Mouse (Mus musculus): ENCODE results near the gene Pla2g4c.
"Not testable (repeated sequence)": the region's sequence is repeated elsewhere in the genome, so short reads cannot be mapped to it uniquely, and the experiment has no call there.

Pla2g4c gene

DNA sequence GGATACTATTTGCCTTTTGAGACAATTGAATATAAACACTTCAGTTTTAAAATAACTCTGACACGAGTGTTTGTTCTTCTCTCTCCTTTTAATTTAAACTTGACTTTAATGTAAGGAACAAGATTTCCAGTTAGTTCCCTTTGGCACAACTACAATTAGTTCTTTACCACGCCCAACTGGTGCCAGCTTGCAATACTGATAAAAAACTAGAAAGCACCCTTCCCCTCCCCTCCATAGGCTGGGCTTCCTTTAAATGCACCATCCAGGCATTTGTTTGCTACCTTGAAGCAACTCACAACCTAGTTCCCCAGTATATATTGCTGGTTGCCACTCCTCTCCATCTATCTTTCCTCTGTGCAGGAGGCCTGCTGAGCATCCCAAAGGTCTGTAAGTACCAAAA, at the start of gene Pla2g4c:
Gene Pla2g4c (plus strand): TSS at position 340 of the 400 bp plus-strand sequence.
- no peak for DNase-seq (ENCODE audit: low spot score in 2 of 2)

DNA sequence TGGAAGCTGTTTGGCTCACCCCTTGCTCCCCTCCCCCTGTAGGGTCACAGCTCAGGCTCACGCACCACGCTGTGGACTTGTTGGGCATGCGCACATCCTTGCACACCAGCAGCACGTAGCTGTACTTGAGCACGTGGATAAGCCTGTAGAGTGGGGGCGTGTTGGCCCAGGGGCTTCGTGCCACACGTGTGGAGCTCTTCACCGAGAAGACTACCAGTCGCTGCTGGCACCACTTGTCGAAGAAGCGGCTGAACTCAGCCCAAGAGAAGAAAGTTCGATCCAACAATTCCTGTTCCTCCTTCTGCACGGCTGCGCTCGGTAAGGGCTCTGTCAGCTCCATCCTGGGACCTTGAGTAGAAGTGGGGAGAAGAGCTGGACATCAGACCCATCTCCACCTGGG, 47.4 kb upstream of the Pla2g4c start, which contains the start of gene Lig1:
Gene Lig1 (plus strand): TSS at position 203 of the 400 bp plus-strand sequence.
- DNase-seq (ENCODE audit: low spot score in 2 of 2) = no peak

DNA sequence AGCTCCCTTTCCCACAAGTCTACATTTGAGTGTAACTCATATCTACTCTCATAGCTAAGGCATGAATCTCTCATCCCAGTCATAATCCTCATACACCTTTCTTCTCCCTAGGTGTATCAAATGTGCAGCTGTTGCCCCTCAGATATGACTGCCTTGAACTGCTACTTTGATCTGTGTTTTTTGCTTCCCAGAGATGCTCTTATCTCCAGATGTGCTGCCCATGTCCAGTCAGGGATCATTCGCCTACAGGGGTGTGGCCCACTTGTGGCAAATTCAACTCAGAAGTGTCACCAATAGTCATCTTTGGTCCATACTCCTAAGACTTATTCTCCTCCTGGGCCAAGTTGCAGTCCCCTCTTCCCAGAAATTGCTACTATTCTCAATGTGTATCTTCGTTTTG, 46.6 kb upstream of the Pla2g4c start:
- DNase-seq (ENCODE audit: low spot score in 2 of 2) = no peak

DNA sequence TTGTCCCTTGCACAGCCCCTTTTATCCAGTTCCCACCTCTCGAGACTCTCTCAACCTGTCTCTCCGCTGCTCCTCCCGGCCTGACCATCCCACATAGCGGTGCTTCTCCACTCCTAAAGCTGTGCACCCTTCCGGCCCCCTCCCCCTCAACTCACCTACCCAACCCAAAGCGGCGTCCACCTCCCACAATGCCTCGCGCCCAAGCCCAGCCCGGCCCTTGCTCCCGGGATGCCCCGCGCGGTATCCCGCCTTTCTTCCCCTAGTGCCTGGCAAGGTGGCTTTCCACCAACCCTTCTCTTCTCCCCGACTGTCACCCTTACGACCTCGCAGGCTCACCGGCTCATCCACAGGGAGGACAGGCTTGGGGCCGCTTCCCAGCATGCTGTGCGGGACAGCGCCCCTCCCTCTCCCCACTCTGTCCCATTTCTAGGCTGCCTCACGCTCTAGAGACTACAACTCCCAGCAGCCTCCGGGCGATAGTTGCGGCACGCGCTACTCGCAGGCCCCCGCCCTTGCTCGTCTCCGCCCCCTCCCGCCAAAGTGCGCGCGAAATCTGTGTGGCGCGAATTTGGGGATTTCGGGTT, 46.1 kb upstream of the Pla2g4c start, which contains the start of gene Zswim9:
Gene Zswim9 (minus strand): TSS at position 414 of the 584 bp plus-strand sequence.
- peak; percentile 87 to 90 for DNase-seq (ENCODE audit: low spot score in 2 of 2)

DNA sequence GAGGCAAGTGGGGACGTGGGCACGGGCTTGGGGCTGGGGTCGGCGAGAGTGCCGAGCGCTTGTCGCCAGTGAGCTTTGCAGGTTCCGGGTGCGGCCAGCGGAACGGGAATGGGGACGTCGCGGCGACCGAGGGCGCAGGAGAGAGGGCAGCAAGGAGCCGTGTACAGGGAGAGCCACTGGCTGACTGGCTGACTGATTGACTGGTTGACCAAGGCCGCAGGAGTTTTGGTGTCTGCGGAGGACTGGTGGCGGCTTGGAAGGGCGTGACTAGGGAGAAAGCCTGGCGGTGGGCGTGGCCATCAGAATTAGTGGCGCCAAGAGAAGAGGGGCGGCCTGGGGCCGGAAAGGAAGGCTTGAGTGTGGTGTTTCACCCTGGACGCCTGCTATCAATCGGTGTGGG, 45.5 kb upstream of the Pla2g4c start:
- not testable (repeated sequence) for DNase-seq (ENCODE audit: low spot score in 2 of 2)

DNA sequence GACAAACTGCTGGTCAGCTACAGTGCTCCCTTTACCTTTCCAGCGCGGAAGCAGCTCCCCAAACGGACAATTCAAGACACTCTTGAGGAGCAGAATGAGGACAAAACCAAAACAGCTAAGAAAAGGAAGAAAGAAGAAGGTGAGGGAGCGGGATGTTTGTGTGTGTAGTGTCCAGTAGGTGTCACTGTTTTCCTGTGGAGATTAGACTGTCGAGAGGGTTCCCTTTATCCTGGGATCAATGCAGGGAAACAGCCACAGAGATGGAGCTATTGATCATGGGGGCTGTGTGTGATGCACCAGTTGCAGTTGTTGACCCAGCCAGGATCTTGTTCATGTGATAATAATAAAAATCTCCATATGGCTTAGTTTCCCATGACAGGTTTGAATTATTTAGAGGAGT, 35.8 kb upstream of the Pla2g4c start:
- DNase-seq (ENCODE audit: low spot score in 2 of 2) = no peak

DNA sequence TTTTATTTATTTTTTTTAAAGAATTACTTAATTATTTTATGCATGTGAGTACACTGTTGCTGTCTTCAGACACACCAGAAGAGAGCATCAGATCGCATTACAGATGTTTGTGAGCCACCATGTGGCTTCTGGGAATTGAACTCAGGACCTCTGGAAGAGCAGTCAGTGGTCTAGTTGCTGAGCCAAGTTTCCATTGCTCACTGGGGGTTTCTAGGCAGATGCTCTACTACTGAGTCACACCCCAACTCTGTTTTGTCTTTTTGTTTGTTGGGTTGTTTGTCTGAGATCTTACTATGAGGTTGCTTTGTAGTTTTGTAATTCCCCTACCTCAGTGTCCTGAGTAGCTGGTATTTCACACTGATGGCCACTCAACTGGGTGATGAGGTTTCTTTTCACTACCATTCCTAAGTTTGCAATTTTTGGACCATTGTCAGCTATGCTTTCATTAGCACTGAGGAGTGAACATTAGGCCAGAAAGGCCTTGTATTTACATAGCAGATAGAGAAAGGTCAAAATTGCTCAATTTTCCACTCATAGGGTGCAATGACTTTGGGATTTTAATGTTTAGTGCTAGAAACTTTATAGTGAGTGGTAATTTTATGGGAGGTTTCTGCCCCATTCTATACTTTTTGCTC, 34.3 kb upstream of the Pla2g4c start:
- DNase-seq (ENCODE audit: low spot score in 2 of 2) = no peak

DNA sequence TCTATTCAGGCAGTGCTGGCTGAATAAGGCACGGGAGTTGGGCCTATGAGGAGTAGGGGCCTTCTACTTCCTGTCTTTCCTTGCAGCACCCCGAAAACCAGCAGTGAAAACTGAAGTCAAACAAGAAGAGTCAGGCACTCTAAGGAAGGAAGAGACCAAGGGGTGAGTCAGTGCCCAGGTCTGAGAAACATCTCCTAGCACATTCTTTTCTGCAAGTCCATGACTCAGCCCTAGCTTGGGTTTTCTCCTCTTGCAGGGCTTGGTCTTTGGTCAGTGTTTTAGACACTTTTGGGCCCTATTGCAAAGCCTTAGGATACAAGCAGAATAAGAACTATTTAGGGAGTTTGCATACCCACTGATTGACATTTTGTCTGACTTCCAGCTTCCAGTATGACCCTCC, 33.1 kb upstream of the Pla2g4c start:
- DNase-seq (ENCODE audit: low spot score in 2 of 2) = no peak

DNA sequence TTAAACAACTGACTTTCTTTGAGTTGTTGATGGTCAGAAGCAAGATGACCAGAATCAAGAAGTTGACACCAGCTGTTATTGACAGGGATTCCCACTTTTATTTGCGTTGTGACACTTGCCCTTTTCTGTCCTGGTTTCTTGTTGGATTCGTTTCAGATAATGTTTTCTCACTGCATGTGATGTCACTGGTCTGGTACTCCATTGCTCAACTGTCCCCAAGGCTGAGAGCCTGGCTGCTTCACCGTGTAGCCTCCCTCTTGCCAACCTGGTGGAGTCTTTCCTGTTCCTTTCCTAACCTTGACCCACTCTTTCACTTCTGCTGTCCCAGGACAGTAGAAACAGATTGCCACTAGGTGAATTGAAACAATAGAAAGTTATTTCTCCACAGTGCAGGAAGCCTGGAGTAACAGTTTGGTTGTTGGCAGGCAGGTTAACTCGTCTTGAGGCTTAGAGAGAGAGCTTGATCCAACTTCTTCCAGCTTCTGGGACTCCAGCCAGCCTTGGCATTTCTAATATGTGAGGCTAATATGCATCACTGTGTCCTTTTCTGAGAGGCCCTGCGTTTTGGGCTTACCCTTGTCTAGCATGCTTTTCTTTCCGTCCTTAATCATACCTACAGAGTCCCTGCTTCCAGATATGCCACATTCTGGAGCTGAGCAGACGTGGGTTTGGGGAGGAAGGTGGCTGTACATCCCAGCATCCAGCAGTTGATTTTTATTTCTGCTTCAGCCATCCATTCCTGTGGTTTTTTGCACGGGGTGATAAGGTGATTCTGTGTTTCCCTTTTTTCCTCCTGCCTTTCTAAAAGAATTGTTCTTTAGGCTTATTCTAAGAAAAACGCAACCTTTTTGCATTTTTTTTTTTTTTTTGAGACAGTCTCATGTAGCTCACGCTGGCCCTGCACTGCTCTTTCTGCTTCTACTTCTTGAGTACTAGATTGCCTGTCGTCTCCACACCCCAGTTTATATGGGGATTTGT, 30.3 kb upstream of the Pla2g4c start:
- DNase-seq (ENCODE audit: low spot score in 2 of 2) = no peak

DNA sequence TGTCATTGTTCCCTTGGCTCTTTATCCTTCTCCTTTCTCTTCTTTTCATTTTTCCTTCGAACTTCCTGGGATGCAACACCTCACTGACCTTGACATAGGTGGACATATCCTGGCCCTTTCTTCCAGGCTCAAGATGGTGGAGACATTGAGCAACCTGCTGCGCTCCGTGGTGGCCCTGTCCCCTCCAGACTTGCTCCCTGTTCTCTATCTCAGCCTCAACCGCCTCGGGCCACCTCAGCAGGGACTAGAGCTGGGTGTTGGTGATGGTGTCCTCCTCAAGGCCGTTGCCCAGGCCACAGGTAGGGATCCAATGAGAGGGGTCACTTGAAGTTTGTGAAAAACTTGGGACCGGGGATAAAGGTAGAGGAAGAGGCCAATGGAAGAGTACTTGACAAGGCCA, 29.2 kb upstream of the Pla2g4c start:
- no peak for DNase-seq (ENCODE audit: low spot score in 2 of 2)

DNA sequence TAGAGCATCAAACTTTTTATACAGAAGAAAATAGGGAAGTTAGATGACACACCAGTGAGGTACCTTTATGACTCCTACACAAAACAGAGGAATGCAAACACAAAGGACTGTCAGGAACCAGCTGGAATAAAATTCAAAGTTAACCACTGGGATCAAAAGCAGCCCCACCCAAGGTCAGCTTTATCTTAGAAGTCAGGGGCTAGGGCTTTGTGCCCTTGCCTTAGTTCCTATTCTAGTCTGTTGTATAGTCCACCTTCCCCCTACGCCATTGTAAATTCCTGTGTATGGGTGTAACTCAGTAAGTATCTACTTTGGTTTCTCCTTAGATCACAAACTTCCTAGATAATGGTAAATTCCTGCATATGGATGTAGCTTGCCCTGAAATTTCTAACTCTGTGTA, 26.8 kb upstream of the Pla2g4c start:
- DNase-seq (ENCODE audit: low spot score in 2 of 2) = no peak

DNA sequence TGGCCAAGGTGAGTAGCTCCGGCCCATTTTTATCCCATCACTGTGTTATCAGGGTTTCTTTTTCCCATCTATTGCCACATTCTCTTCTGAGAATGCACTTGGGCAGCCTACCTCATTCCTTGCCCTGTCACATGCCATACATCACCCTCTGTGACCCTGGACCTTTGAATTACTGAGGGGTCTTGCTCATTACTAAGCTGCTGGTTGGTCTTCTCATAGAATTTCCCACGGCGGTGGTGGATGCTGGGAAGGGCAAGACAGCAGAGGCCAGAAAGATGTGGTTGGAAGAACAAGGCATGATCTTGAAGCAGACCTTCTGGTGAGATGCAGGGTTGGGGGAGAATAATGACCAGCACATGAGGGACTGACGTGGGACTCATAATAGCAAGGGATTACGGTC, 25.6 kb upstream of the Pla2g4c start:
- no peak for DNase-seq (ENCODE audit: low spot score in 2 of 2)

DNA sequence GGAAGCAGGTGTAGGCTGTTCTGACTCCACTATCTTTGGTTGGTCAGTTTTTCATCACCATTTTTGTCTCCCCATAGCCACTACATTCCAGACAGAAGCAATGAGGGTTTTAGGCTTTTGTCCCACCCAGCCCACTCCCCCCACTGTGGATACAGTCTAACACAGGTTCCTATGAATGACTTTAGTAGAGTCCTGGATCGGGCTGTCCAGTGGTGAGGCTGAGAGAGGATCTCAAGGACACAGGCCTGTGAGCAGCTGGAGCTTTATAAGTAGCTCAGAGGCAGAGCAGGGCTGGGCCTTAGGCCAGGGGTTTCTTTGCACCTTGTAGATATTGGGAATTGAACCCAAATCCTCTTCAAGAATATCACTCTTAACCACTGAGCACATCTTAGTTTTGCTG, 22.8 kb upstream of the Pla2g4c start:
- peak in 1 of 2 experiments; percentile 53 for DNase-seq (ENCODE audit: low spot score in 2 of 2)

DNA sequence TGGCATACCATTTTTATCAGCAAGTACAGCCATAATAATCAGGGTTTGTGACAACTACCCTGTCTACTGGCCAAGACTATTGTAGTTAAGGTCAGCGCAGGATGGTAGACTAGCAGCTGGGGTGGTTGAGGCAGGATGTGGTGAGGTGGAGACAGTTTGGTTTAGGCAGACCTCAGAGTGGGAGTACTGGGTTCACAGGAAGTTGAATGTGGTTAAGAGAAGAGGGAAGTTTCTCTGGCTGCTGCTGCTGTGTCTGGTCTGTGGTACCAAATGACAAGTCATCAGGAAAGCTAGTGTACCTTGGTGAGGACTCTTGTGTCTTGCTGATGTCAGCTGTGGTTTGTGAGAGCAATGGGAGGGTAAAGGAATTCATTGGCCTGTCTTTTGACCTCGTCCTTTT, 21.7 kb upstream of the Pla2g4c start:
- no peak for DNase-seq (ENCODE audit: low spot score in 2 of 2)

DNA sequence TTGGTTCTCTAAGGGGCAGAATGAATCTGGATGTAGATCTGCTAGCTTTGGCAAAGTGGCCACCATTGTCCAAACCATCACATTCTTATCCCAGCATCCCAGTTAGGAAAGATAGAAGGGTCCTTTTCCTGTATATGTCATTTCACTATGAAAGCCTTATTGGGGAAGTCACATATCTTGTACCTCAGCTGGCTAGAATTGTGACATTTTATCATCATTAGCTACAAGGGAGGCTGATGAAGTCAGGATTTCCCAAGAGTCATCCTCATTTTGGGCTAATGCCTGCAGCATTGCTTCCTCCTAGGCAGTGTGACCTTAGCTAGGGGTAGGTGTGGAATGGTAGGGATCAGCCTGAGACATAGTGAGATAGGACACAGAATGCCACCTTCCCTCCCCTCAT, 21.1 kb upstream of the Pla2g4c start:
- no peak for DNase-seq (ENCODE audit: low spot score in 2 of 2)

DNA sequence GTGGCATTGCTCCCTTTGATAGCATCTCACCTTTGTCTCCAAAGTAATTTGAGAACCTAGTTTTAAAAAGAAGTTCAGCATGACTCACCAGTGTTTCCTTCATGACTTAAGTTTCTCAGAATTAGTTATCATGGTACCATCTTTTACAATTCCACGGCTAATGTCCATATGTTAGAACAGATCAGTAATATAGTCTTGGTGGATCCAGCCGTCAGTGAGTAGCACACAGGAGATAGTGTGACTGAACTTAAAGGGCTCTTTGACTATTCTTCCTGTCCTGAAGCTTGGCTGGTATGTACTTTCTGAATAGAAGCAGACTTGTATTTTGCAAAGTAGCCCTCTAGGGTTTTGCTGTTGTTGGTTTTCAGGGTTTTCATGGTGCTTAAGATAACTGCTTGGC, 15.0 kb upstream of the Pla2g4c start:
- DNase-seq (ENCODE audit: low spot score in 2 of 2) = no peak

DNA sequence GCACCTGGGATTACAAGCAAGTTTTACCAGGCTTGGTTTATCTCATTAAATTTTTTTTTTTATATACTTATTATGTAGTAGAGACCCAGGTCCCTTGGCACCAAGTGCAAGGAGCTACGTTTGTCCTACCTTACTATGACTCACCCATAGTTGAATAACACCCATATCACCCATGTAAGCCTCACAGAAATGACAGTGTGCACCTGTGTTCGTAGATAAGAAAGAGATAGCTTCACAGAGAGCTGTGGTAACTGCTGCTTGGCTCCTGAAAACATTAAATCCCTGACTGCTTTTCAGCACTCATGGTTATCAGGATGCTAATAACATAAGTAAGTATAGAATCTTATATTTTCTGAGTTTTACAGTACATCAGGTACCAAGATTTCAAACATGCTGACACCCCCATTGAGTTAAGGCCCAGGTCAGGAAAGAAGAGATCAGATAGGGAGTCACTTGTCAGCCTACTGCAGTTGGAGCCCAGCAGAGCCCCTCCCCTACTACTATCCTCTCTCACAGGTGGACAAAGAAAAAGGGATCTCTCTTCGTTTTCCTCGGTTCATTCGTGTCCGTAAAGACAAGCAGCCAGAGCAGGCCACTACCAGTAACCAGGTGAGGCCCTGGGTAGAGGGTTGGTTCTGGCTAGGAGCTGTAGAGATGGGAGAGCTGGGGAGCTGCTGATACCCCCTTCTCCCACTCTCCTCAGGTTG, 13.8 kb upstream of the Pla2g4c start:
- DNase-seq (ENCODE audit: low spot score in 2 of 2) = no peak

DNA sequence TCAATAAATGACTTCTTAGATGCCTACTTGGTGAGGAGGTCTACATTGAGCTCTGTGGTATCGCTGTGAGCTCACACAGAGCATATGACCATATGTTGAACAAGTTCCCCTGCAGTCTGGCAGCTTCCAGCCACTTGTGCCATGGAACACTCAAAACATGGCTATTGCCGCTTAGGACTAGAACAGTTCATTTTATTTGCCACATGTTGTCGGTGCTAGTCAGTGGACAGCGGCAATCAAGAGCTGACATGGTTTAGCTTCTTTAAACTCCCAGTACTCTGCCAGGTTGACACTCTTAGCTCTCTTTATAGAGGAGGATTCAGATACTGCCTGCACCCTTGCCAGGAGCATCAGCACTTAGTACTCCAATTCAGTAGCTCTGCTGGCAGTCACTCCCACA, 13.1 kb upstream of the Pla2g4c start:
- no peak for DNase-seq (ENCODE audit: low spot score in 2 of 2)

DNA sequence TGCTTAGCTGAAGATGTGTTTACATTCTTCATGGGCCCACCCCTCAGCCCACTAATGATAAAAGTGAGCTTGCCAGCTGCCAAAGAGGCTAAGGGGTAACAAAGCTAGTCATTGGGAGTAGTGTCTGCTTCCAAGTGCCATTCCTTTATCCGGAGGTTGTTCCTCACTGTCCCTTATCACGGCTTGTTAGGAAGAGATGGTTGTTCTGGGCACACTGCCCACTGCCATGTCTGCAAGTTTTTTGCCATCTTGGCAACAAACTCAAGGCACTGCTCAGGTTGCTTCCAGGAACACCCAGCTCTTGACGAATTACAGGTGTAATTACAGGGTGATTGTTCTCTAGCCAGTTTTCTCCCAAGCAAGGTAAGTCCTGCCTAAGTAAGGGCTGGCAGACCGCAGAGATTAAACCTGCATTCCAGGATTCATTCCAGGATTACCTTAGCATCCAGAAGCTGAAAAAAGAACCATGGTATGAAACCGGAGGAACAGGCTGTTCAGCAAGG, 10.3 kb upstream of the Pla2g4c start:
- no peak for DNase-seq (ENCODE audit: low spot score in 2 of 2)

DNA sequence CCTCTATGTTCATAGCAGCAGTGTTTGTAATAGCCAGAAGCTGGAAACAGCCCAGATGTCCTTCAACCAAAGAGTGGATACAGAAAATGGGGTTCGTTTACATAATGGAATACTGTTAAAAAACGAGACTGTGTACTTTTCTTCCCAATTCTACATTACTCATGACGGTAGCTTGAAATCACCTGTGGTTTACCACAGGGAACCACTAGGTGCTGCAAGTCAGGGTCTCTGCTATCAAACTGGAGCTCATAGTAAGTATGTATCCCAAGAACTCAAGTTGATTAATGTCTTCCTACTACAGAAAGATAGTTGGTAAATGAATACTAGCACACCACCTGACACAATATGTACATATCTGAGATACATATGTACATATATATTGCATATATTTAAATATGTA, 3.0 kb upstream of the Pla2g4c start:
- DNase-seq (ENCODE audit: low spot score in 2 of 2) = no peak

DNA sequence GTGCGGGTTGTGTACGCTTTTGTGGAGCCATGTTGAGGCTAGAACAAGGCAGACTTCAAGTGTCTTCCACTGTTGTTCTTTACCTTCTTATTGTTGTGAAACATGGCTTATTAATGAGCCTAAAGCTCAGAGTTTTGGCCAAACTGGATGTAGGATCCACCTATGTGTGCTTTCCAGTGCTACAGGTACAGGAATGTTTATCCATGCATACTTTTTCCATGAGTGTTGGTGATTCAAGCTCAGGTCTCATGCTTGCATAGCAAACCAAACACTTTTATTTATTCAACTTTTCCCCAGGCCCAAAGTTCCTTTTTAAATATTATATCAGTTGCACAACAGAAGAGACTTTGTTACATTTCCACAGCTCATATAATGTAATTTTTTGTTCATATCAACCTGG, 6.1 kb downstream of the Pla2g4c start:
- DNase-seq (ENCODE audit: low spot score in 2 of 2) = no peak

DNA sequence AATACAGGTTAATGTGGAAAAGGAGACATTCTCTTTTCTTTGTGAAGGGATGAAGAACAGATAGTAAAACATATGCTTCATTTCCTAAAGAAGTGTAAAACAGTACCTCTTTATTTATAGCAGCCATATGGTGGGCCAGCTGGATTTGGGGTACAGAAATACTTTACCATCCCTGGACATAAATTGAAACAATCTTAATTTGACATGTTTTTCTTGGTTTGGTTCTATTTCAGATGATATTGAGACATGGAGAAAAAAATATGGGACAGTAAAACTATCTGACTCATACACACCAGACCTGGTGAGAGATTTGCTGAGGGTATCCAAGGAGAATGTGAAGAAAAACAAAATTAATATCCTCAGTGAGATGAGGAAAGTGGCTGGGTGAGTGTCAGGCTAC, 31.5 kb downstream of the Pla2g4c start:
- DNase-seq (ENCODE audit: low spot score in 2 of 2) = no peak

Data from urinary bladder, postnatal 4 days (tissue).